Mouse (Mus musculus): ENCODE results near the gene Kng1. TPM values are rescaled to one million over a fixed set of nuclear protein-coding genes. Genes with fewer than 3 reads are reported as not detected.

The Kng1 gene
- not detected for polyA plus RNA-seq (2017; shearing (Covaris generic))

DNA sequence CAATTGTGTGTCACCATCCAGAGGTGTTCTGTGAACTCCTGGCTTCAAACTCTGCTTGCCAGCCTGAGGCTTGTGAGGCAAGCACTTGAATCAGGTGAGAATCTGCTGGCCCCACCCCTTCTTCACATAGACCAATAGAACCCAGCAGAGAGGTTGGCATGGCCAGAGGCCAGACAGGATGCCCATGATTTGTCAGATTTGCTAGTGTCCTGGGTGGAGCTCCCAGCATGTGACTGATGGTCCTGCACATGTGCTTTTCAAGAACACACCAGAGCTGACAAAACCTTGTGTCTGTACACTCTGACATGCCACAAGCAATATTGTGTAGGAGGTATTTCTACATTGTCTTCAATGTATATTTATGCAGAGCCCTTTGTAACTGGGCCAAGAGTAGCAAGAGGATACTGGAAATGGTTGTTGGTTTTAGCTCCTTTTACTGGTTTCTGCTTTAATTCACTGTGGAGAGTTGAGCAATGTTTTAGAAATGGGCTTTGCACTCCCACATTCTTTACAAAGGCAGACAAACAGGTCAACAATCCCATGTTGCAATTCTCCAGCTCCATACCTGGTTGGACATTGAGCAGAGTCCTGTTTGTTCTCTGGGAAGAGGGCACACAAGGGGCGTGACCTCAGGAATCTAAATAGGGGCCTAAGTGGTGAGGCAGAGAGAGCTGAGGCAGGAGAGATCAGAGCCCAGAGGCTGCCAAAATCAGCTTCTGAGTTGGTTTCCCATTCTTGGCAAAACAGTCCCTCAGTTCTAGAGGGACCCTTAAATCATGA is at the start of gene Kng1:
Gene Kng1, plus strand, starts transcription at position 198 of the 780 bp plus-strand sequence.

DNA sequence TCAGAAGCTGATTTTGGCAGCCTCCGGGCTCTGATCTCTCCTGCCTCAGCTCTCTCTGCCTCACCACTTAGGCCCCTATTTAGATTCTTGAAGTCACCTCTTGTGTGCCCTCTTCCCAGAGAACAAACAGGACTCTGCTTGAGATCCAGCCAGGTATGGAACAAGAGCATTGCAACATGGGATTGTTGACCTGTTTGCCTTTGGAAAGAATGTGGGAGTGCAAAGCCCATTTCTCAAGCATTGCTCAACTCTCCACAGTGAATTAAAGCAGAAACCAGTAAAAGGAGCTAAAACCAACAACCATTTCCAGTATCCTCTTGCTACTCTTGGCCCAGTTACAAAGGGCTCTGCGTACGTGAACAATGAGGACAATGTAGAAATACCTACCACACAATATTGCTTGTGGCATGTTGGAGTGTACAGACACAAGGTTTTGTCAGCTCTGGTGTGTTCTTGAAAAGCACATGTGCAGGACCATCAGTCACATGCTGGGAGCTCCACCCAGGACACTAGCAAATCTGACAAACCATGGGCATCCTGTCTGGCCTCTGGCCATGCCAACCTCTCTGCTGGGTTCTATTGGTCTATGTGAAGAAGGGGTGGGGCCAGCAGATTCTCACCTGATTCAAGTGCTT is 28.6 kb upstream of the Kng1 start, which contains the start of gene Kng2:
Gene Kng2, minus strand, starts transcription at position 517 of the 635 bp plus-strand sequence.

DNA sequence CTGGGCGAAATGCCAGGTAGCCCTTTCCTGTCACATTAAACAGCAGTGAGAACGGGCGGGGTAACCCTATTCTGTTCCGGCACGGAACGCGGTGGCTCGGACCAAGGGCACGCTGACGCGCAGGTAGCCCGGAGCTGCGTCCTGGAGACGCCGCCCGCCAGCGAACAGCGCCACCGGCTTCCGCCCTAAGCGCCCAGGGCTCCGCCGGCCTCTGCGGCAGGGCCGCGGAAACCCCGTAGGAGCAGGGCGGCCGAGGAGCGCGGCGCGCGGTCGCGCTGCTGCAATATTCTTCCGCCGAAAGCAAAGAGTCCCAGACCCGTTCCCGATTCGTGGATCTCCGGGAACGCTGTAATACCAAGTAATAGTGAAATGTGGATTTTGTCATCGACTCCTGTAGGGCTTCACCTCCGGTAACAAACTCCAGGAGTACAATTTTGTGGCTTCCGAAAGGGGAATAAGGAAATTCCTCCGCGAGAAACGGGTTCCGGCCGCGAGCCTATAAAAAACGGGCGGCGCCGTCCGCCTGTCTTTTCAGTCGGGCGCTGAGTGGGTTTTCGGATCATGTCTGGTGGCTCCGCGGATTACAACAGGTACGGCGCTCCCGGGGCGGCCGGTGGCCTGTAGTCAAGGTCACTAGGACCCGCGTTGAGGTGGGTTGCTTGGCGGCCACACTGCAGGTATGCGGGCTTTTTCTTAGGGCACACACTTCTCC is 49.7 kb downstream of the Kng1 start, which contains the start of gene Eif4a2:
Gene Eif4a2, plus strand, starts transcription at position 214 of the 712 bp plus-strand sequence.

DNA sequence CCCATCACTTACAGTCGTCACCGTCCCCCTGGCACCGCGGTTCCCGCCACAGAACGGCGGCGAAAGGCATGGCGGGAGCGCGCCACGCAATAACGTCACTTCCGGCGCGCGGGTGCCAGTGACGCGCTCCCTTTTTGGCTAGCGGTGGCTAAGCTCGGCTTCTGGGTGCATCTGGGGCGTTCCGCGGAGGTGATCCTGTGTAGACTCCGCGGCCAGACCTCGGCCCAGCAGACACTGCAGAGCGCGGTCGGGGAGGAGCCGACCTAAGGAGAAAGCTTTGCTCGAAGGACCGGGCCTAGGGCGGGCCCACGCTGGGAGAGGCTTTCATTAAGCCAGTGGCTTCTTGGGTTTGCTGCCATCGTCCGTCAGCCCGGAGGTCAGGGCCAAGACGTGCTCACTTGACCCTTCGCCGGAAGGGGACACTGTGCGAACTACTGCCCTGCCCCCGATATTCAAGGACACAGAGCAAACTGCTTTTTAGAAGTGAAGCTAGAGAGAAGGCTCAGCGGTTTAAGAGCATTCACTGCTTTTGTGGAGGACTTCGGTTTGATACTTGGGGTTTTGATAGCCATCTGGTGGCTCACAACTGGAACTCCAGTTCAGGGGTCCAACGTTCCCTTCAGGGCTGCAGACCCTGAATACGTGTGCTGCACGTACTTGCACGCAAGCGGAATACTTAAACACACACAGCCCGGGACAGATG is 70.2 kb downstream of the Kng1 start, which contains the start of gene Rfc4:
Gene Rfc4, minus strand, starts transcription at position 65 of the 703 bp plus-strand sequence.

Other genes with a start within 250 kb of the Kng1 start
- not detected for gene Crygs, start 246.3 kb upstream of the Kng1 start, polyA plus RNA-seq (2017; shearing (Covaris generic))
- 12.7 TPM for gene Tbccd1, start 200.2 kb upstream of the Kng1 start, polyA plus RNA-seq (2017; shearing (Covaris generic))
- 78.9 TPM for gene Dnajb11, start 200.0 kb upstream of the Kng1 start, polyA plus RNA-seq (2017; shearing (Covaris generic))
- gene Ahsg, start 166.6 kb upstream of the Kng1 start, polyA plus RNA-seq (2017; shearing (Covaris generic)) = not detected
- 0.28 TPM for gene Fetub, start 139.5 kb upstream of the Kng1 start, polyA plus RNA-seq (2017; shearing (Covaris generic))
- not detected for gene Hrg, start 106.8 kb upstream of the Kng1 start, polyA plus RNA-seq (2017; shearing (Covaris generic))
- gene Kng2, start 28.4 kb upstream of the Kng1 start, polyA plus RNA-seq (2017; shearing (Covaris generic)) = not detected
- 409 TPM for gene Eif4a2, start 49.6 kb downstream of the Kng1 start, polyA plus RNA-seq (2017; shearing (Covaris generic))
- gene Rfc4, start 69.9 kb downstream of the Kng1 start, polyA plus RNA-seq (2017; shearing (Covaris generic)) = 20.2 TPM
- not detected for gene Adipoq, start 88.7 kb downstream of the Kng1 start, polyA plus RNA-seq (2017; shearing (Covaris generic))
- gene St6gal1, start 166.9 kb downstream of the Kng1 start, polyA plus RNA-seq (2017; shearing (Covaris generic)) = 26.3 TPM

Measured in effector memory CD4-positive, alpha-beta T cell, adult 7 months (primary cell).